Mouse (Mus musculus): ENCODE data around the gene Omt2a.
"Not testable (repeated sequence)": the region's sequence is repeated elsewhere in the genome, so short reads cannot be mapped to it uniquely, and the experiment has no call there.

Gene Omt2a

DNA sequence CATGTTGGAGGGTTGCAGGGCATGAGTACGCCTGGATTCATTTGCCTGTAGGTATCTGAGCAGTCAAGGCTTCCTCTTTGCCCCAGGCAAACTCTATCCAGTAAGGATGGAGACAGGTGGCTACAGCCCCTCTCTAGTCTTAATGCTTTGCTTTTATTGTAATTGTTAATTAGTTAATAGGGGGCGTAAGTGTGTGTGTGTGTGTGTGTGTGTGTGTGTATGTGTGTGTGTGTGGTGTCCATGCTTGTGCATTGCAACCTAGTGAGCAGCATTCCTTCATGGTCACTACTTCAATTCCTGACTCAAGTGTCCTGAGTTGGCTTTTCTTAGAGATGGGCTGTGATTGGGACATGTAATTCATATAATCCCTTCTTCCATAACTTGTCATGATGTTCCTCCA is at the start of gene Omt2a:
Gene Omt2a (minus strand): TSS at position 101 of the 400 bp plus-strand sequence.
- no peak for DNase-seq

DNA sequence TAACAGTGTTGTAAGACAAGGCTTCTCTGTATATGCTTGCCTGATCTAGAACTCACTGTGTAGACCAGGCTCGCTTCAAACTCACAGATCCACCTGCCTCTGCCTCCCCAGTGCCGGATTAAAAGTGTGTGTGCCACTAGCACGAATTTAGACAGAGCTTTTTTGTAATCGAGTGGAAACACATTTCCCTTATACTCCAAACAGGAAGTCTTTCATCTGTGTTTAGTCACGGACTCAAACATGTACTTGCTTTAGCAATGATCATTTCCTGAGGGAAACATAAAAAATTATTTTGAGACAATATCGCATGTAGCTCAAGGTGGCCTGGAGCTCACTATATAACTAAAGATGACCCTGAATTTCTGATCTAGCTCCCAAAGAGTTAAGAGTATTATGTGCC is 48.8 kb upstream of the Omt2a start:
- DNase-seq = no peak

GRCm38 (mm10) chr9:78360484-78360872 is 45.9 kb upstream of the Omt2a start:
- no peak for DNase-seq

- no peak for DNase-seq
Observed at GRCm38 (mm10) chr9:78359750-78360483, 45.3 kb upstream of the Omt2a start.

- DNase-seq = peak; percentile 24 to 67
Observed at GRCm38 (mm10) chr9:78358053-78358452, 43.5 kb upstream of the Omt2a start.

DNA sequence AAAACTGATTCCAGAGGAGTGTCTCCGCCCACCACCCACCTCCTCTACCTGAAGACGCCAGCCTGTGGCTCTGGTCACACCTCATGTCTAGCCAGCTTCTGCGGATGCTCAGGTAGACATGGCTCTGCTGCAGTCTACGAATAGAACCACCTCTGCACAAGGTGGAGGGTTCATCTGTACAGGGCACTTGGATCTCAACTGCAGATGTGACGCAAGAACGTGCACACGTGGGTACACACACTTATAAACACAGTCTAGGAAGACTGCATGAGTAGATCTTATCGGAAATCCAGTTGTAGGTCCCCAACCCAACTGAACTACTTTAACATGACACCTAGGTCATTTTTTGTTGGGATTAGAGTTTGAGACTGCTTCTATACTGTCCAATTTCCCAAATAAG is 41.0 kb upstream of the Omt2a start, which contains the start of gene Gsta2:
Gene Gsta2 (minus strand): TSS at position 178 of the 400 bp plus-strand sequence.
- no peak for DNase-seq

DNA sequence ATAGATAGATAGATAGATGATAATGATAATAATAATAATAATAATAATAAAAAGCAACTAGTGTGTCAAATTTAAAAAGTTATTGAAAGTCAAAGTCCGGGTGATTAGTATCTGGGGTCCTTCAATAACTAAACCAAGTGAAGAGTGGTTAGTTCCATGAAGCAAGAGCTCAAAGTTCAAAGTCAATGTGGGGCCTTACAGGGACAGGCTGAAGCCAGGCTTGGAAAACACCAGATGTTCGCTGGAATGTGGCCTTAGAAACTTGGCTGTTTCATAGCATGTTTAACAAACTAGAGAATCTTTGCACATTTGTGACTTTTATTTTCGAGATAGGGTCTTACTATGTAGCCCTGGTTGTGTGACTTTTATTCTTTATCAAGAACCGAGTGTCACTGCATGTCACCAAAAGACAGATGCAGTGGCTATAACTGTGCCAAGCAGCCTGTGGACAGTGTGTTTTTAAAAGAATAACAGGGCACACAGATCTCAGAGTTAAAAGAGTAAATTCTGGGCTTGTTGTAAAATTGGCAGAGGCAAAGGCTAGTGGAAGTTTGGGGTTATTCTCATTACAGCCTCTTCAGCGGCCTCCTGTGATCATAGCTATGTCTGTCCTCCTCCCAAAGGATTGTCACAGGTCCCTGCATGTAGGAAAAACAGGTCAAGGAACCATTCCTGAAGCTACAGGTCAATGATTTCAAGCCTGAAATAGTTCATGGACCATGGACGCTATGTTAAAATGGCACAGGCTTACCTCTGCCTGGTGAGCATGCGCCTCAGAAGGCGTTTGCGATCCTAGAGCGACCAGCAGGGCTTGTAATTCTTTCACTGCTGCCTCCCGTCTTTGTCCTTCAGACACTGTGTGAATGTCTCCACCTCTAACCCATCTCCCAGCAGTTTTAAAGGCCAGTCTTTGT is 40.3 kb upstream of the Omt2a start:
- no peak for DNase-seq

GRCm38 (mm10) chr9:78351504-78352220 is 37.1 kb upstream of the Omt2a start:
- DNase-seq = no peak

DNA sequence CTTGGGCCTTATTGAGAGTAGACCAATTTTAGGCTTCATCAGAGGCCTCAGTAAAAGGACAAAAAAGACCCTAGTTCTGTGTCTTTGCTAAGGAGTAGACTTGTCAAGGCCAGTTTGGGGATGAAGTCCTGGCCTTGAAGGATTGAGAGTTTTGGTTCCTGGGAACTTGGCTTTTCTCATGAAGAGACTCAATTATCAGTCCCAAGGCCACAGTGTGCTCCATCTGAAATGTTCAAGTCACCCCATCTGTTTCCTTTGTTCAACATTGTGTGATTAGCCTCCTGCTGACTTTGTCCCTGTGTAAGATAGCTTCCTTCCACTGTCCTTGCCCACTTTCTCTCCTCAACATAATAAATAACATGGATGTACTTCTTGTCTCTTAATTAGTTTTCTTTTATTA is 35.4 kb upstream of the Omt2a start:
- not testable (repeated sequence) for DNase-seq

- not testable (repeated sequence) for DNase-seq
Observed at GRCm38 (mm10) chr9:78349141-78349540, 34.5 kb upstream of the Omt2a start.

DNA sequence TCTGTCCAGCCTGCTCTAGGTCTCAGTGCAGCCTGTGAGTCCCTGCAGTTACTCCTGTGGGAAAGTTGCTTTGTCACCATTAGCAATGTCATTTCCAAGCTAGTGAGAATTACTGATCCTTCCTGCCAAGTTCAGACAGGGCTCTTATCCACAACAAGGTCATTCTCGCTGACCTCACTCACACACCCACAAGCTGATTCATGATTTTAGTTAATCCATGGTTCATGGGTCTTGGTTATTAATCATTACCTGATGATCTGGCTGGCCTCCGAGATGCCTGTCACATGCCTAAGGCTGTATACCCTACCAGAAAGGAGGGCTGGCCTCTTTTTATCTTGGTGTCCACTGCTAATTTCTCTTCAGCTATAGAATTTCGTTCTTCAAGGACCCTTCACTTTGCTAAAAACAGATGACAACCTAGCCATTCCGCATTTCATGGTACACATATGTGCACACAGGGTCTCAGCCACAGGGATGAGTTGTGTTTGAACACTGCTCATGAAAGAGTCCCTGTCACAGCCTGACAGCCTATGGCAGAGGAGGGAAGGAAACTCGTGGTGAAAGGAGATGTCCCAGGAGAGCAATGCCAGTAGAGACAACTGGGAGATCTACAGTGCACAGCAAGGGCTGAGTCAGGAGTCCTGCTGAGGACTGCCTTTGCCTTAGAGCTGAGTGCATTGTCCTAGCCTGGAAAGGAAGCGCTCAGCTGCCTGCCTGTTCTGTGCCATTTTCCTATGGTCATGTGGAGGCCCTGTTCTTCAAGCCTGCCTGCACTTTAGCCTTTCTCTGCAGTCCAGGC is 33.8 kb upstream of the Omt2a start:
- DNase-seq = not testable (repeated sequence)

GRCm38 (mm10) chr9:78347004-78347403 is 32.4 kb upstream of the Omt2a start:
- DNase-seq = no peak

GRCm38 (mm10) chr9:78345235-78345634 is 30.6 kb upstream of the Omt2a start:
- not testable (repeated sequence) for DNase-seq

DNA sequence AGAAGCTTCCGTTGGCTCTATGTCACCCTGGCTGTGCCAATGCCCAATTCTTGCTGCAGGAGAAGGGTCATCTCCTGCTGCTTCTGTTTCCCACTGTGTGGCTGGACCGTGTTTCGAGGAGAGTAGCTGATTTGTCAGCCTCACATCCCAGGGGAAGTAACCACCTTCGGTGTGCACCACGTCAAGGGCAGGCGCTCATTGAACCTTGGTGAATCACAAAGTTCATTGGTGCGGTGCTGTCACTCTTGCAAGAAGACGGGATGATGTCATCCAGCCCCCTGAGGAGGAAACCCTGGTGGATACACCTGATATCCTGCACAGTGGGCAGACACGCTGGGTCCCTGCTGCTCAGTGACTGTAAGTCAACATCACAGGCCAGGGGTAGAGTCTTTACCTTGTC is 28.5 kb upstream of the Omt2a start:
- not testable (repeated sequence) for DNase-seq

- not testable (repeated sequence) for DNase-seq
Observed at GRCm38 (mm10) chr9:78342494-78342893, 27.9 kb upstream of the Omt2a start.

- peak in 1 of 2 experiments; percentile 38 for DNase-seq
Observed at GRCm38 (mm10) chr9:78340324-78340723, 25.7 kb upstream of the Omt2a start.

DNA sequence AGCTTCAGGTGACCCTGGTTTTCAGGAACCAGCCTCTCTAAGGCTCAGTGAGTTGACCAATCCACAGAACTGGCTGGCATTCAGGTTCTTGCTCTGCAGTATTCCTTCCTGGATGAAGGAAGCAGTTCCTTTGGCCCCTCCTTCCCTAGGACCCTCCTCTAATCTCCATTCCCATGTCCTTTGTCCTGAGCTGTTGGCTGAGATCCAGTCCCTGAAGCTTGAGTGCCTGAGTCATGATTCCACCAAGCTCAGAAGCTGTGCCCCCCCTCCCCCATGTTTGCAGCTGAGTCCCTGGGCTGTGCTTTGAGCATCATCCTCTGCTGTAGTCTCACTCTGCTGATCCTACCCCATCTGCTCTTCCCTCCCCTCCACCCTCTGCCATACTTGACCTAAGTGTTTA is 22.5 kb upstream of the Omt2a start:
- not testable (repeated sequence) for DNase-seq

DNA sequence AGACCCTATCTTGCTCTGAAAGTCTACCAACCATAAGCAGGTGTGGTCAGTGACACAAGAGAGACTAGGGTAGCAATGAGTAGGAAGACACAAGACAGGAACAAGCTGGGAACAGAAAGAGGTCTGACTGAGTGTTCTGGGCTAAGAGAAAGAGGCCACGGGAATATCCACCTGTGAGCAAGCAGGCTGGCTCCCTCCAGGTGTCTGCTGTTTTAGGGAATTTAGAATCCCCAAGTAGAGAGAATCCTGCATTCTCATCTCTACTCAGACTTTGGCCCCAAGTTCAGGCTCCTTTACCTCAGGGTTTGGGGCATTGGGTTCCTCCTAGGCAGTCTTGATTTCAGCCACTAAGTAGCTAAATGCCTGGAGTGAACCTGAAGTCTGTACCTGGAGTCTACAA is 12.7 kb upstream of the Omt2a start, which contains the start of gene Omt2b:
Gene Omt2b (plus strand): TSS at position 301 of the 400 bp plus-strand sequence.
- DNase-seq = not testable (repeated sequence)

GRCm38 (mm10) chr9:78319499-78319898 is 4.9 kb upstream of the Omt2a start:
- no peak for DNase-seq

DNA sequence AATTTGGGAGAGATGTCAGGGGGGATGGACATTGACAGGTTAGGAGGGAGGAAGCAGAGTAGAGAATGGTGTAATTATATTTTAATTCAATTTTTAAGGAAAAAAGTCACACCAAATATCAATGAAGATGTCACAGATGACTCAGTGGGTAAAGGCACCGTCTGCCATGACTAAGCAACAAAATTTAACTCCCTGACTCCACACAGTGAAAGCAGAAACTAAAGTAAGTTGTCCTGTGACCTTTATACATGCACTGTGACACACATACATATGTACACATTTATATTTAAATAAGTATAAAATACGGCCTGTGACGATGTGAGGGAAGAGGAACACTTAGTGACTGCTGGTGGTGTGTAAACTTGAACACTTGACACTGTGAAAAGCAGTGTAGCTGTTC is 6.5 kb downstream of the Omt2a start:
- not testable (repeated sequence) for DNase-seq

GRCm38 (mm10) chr9:78299143-78299542 is 15.5 kb downstream of the Omt2a start:
- not testable (repeated sequence) for DNase-seq

- DNase-seq = no peak
Observed at GRCm38 (mm10) chr9:78298232-78298631, 16.4 kb downstream of the Omt2a start.

All from spleen, adult 18-20 months (tissue).